Mouse (Mus musculus): ENCODE results near the gene Cldn11.
"Not testable (repeated sequence)": the region's sequence is repeated elsewhere in the genome, so short reads cannot be mapped to it uniquely, and the experiment has no call there.

Gene Cldn11

DNA sequence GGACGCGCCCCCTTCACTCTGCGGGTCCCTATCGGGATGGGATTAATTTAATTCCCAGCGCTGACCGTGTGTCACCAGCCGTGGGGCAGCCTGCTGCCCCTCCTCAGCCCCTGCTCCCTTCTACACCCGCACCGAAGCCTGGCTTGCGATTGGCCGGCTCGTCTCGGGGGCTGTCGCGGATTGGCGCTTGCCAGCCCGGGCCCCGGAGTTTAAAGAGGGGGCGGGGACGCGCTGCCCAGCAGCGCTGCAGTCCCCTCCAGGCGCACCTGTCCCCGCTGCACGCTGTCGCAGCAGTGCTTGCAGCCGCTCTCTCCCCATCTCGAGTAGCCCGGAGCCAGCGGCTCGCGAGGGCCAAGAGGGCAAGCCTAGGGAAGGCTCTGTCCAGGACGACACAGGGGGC is at the start of gene Cldn11:
Cldn11 (plus strand) TSS at position 215 of the 400 bp plus-strand sequence.
- peak; percentile 72 for DNase-seq (ENCODE audit: extremely low spot score, low spot score)

DNA sequence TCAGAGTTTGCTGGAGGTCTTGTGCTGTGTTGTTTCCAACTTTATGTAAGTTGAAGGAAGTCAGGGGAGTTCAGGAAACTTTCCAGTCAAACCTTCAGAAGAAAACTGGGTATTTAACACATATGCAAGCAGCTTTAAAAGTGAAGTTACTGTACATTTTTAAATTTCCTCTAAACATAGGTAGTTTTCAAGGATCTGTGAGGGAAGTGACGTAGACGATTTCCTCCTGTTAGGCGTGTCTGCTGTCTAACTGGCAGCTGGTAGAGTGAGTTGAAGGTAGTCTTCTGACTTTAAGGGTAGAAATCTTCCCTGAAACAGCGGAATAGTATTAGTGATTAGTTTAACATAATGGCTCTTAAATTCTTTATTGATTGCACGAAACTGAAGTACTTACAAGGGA is 49.7 kb upstream of the Cldn11 start:
- DNase-seq (ENCODE audit: extremely low spot score, low spot score) = no peak

DNA sequence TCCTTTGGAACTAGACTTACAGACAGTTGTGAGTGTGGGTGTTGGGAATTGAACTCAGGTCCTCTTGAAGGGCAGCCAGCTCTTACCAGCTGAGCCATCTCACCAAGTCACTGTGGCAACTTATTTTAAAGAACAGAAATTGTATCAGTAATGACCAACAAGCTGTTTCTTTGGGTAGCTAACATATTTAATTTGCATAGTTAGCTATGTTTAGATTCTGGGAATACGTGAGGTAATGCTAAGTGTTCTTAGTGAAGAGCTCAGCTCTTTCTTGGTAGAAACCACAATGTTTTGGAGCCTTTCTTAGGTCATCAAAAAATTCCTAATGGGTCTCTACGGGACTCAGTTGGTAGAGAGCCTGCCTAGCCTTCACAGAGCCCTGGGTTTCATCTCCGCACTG is 48.9 kb upstream of the Cldn11 start:
- no peak for DNase-seq (ENCODE audit: extremely low spot score, low spot score)

DNA sequence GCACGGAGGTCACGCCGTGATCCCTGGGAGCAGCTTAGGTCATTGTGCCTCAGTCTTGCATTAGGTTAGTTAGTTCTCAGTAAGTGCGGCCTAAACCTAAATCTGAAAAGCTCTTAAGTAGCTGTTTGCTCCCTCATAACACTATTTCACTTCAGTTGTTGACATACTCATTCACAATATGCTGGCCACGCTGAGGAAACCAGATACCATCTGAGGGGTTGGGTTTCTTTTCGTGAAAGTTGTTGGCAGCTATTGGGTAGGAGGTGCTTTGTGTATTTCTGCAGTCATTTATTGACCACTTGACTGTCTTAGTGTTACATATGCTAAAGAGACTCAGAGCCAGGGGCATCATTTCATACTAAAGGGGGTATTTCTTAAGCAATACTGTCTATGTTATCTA is 44.8 kb upstream of the Cldn11 start:
- DNase-seq (ENCODE audit: extremely low spot score, low spot score) = no peak

DNA sequence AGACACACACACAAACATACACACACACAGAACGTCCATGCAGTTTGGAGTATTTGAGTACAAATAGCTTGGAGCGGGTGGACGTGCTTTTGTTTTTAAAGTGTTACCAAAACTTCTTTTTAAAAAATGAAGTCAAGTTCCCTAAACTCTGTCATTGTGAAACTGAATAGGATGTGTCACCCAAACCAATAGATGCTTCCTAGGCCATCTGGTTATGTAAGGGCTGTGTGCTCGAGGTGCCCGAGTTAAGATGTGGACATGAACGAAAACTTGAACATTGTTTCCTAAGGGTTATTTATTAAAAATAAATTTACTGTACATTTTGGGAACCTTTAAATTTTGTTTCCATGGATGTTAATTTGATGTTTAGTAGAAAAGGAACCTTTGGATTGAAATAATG is 43.1 kb upstream of the Cldn11 start:
- no peak for DNase-seq (ENCODE audit: extremely low spot score, low spot score)

DNA sequence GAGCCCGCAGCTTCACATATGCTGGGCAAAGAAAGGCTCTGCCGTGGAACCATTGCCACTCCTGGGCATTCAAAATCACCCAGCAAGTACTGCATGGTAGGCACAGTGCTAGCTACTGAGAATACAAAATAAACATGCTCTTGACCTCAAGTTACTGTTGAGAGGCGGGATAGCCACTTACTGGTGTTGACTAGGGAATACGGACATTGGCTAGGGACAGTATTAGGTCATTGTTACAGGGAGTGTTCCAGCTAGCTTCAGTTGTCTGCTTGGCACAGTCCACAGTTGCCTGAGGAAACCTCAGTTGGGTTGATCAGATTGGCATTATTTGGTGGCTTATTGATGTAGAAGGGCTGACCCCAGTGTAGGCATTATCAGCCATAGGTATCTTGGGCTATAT is 42.0 kb upstream of the Cldn11 start:
- no peak for DNase-seq (ENCODE audit: extremely low spot score, low spot score)

DNA sequence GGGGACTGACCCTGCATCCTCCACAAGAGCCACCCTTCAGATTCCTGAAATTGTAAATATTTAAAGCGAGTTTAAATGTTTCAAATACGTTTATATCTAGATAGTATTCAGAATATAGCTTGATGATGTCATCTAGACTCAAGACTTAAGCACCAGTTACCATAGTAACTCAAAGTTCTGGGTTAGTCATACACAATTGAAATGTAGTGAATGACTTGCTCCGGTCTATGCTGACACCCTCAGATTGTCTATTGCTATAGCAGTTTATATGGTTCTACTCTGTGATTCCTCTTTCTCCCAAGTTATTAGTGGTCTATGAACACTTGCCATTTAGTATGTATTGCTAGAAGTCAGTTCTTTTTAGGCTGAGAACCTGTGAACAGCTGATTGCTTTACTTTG is 40.6 kb upstream of the Cldn11 start:
- no peak for DNase-seq (ENCODE audit: extremely low spot score, low spot score)

DNA sequence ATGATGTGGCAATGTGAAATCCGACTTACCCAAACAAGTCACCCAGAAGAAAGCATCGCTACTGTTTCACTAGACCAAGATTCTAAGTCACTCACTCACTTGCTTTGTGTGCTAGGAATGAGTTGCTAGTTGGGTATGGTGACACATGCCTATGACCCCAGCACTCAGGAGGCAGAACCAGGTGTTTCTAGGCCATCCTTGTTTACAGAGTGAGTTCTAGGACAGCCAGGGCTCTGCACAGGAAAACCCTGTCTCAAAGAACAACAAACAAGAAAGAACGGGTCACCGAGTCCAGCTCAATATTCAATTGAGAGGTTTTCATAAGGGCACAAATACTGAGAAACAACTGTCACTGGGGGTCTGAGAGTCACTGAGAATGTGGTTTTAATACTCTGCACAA is 26.6 kb upstream of the Cldn11 start:
- DNase-seq (ENCODE audit: extremely low spot score, low spot score) = no peak

DNA sequence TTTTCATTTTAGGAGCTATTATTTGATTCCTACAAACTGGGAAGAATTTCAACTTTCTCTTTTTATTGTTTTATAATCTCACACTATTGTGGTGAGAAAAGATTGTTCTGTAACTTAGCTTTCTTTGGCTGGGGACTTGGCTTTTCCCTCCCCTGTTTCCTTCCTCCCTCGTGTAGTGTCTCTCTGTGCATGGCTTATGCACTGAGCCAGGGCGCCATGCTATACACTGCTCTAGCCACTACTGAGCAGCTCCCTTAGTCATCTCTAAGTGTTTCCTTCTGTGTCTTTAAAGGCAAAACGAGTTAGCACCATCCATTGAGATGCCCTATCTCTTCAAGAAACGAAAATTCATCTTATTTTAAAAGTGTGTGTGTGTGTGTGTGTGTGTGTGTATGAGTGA is 23.4 kb upstream of the Cldn11 start:
- DNase-seq (ENCODE audit: extremely low spot score, low spot score) = no peak

DNA sequence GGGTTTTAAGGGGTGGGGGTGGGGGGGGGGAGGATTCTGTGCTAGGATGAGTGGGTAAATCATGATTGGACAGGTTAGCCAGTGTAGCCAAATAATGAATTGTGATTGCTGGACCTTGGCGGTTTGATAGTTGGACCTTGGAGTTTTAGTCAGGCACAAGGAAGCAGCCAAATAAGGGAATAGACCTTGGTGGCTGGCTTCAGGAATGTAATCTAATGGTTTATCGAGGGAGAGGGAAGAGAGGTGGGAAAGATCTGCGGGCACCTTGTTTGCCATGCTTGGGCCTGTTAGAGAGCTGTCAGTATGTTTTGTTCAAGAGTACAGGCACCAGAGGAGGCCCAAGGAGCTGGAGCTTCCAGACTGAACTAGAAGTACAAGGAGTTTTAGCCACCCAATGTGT is 22.9 kb upstream of the Cldn11 start:
- DNase-seq (ENCODE audit: extremely low spot score, low spot score) = no peak

DNA sequence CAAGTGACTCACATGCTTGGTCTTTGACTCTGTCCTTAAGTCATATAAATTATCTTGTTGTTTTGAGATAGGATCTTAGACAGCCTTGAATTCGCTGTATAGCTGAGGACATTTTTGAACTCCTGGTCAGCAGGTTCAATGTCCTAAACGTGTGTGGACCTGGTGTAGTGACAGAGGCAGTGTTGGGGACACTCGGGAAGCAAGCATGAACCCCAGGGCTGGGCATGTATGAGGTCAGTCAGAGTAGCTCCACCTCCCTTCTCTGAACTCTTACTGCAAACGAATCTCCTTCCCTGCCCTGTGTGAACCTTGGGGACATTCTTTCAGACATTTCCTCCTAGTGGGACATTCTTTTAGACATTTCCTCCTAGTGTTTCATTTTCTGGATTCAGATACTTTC is 20.0 kb upstream of the Cldn11 start:
- DNase-seq (ENCODE audit: extremely low spot score, low spot score) = no peak

DNA sequence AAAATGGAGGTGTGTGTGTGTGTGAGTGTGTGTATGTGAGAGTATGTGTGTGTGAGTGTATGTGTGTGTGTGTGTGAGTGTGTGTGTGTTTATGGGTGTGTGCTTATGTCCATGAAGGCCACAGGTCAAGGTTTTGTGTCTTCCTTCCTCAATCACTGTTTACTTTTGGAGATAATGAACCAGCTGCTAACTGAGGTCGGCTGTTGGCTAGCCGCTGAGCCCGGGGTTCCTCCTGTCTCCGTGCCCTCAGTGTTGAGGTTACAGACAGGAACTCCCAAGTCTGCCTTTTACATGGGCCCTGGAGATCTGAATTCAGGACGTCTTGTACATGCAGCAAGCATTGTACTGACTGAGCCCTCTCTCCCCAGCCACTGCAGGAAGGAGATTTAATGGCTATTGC is 16.1 kb upstream of the Cldn11 start:
- DNase-seq (ENCODE audit: extremely low spot score, low spot score) = no peak

DNA sequence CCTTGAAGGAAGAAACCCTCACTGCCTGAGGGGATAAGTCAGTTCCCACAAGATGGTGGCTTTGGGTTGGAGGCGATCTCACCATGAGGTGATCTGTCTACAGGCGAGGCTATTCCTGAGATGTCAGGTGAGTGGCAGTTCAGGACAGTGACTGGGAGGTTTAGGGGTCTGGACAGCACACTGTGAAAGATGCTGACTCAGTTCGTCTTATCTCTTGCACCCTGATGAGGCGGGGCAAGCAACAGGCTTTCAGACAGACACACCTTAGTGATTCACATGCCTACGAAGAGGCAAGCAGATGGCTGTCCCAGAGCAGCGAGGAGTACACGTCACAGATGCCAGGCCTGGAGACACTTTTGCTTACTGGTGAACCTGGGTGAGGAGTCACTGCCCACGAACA is 15.5 kb upstream of the Cldn11 start:
- DNase-seq (ENCODE audit: extremely low spot score, low spot score) = no peak

DNA sequence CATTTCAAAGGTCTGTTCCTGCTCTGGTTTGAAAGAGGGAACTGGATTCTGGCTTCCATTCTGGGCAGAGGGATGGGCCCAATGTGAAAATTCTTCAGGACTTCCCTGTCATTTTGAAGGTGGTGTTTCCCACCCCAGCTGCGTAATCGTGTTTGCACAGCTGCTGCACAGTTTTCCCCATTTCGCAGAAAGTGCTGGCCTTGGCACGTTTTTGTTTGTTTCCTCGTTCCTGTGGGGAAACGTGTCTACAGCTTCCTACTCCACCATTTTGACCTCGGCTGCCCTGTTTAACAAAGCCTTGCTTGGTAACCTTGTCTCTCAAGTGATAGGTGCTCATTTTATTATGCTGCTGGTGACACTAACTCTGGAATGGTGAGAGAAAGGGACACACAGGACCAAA is 15.0 kb upstream of the Cldn11 start:
- DNase-seq (ENCODE audit: extremely low spot score, low spot score) = no peak

DNA sequence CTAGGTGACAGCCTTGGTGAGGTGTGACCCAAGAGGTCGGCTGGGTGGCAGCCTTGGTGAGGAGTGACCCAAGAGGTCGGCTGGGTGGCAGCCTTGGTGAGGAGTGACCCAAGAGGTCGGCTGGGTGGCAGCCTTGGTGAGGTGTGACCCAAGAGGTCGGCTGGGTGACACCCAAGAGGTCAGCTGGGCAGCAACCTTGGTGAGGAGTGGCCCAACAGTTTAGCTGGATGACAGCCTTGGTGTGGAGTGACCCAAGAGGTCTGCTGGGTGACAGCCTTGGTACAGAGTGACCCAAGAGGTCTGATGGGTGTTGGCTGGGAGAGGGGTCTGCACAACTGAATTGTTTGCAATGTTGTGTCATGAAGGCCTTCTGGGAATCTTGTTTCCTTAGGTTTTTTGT is 13.1 kb upstream of the Cldn11 start:
- DNase-seq (ENCODE audit: extremely low spot score, low spot score) = not testable (repeated sequence)

DNA sequence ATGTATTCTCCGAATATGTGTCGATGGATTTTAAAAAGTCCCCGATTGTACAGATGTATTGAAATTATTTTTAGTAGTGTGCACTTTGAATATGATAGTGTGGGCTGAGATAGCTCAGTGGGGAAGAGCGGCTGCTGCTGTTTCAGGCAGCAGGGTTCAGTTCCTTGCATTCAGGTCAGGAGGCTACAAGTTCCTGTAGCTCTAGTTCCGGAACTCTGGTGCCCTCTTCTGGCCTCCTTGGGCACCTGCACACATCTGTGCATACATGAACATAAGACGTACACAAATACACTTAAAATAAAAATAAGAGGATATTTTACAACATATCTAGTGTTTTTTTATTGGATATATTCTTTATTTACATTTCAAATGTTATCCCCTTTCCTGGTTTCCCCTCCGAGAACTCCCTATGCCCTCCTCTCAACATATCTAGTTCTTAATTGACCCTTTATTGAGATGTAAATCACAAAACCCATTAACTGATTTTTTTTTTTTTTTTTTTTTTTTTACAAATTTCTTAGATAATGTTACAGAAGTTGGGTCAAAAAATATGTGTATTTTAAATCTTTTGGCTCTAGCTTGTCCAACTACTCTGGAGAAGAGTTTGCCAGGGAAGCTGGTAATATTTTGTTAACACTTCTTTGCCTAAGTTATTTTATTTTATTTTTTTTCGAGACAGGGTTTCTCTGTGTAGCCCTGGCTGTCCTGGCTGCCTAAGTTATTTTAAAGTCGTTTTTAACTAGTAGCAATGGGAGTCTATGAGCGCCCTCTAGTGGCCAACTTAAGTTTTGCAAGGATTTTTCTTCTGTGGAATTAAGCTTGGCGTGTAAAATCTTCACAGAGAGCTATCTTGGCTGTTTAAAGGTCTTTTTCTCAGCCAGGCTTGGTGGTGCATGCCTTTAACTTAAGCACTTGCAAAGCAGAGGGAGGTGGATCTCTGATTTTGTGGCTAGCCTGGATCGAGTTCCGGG is 11.0 kb upstream of the Cldn11 start:
- DNase-seq (ENCODE audit: extremely low spot score, low spot score) = peak; percentile 78

DNA sequence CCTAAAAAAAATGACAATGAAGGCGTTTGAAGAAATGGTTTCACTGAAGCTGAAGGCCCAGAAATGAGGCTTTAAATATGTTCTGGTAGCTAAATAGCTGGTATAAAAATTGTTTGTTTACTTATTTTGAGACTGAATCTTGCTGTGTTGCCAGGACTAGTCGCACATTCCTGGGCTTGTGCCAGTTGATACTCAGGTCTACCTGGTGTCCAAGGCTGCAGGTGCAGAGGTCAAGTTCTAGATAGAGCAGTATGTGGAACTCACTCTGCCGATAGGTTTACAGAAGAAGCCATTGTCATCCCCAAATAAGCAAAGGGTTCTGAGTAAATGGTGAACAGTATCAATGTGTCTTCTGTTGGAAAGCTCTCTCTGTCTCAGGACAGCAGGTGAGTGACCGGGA is 8.1 kb upstream of the Cldn11 start:
- DNase-seq (ENCODE audit: extremely low spot score, low spot score) = no peak

DNA sequence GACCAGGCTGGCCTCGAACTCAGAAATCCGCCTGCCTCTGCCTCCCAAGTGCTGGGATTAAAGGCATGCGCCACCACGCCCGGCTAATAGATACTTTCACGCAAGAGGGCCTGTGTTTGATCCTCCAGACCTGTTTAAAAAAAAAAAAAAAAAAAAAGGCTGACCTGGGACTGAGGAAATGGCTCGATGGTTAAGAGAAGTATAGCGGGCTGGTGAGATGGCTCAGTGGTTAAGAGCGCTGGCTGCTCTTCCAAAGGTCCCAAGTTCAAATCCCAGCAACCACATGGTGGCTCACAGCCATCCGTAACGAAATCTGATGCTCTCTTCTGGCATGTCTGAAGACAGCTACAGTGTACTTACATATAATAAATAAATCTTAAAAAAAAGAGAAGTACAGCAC is 4.5 kb upstream of the Cldn11 start:
- DNase-seq (ENCODE audit: extremely low spot score, low spot score) = not testable (repeated sequence)

DNA sequence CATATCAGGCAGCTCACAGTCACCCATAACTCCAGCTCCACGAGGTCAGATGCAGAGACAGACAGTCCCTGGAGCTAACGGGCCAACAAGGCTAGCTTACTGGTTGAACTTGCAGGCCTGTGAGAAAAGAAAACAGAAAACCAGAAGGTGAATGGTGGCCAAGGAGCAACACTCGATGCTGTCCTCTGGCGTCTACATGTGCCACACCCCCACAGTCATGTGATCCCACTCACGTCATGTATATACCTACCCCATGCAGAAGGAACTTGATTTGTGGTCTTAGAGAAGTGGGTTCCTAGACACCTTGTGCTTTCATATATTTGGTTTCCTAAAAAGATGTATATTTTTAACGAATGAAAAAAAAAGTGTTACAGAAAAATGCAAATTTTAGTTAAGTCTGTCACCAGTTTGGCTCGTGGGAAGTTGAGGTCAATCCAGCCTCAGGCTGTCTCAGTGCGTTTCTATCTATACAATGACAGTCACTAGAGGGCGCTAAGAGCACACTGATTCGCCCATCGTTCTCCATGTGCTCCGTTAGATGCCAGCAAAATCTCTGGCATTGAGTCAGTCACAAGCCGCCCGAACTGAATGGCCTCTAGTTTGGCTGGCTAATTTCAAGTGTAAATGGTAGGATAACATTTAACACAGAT is 4.0 kb upstream of the Cldn11 start:
- peak; percentile 71 for DNase-seq (ENCODE audit: extremely low spot score, low spot score)

DNA sequence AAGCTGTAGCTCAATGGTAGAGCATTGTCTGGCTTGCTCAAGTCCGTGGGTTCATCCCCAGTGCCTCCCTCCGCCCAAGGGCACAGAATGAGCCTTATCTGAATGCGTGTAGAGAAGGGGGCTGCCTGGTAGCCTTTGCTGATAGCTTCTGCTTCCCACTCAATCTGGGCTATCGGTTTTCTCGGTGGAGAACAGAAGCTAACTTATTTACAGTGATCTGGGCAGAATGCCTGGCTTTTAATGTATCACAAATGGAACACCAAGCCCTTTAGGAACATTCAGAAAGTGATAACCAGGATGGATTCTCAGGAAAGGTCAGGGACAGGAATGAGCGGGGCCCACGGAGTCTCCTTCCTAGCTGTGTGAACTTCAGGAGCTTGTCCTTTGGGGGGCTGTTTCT is 1.1 kb upstream of the Cldn11 start:
- no peak for DNase-seq (ENCODE audit: extremely low spot score, low spot score)

DNA sequence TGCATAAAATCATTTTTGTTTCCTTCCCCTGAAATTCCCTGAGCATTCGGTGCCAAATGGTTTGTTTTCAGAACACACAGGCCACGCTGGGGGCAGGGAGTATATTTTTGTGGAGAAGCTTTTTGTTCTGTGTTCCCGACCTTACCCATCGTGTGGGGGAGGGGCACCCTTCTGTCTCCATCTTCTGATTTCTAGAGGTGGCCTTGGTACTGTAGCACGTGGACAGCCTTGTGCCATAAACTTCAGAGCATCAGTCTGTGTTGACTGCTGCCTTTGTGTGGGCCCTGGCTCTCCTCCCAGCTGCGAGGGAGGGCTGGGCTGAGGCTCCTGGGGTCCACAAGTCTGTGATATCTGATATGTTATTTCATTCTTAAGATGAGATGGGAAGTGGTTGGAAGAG is 2.4 kb downstream of the Cldn11 start:
- DNase-seq (ENCODE audit: extremely low spot score, low spot score) = no peak

DNA sequence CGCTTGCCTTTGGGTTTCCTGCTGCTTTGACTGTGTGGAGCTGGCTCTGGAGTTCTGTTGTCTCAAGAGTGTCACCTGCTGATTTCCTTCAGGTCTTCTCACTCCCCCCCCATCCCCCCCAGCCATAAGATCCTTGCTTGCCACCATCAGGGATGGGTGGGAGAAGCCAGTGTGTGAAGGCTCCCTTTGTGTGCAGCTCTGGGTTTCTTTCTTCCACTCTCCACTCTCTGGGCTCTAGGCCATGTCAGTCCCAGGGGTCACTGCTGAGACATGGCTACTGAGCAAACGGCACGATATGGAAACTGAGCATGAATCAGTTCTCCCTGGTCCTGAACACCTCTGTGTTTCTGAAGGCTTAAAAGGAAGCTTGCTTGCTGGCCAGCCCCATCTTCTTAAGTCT is 6.4 kb downstream of the Cldn11 start:
- DNase-seq (ENCODE audit: extremely low spot score, low spot score) = no peak

DNA sequence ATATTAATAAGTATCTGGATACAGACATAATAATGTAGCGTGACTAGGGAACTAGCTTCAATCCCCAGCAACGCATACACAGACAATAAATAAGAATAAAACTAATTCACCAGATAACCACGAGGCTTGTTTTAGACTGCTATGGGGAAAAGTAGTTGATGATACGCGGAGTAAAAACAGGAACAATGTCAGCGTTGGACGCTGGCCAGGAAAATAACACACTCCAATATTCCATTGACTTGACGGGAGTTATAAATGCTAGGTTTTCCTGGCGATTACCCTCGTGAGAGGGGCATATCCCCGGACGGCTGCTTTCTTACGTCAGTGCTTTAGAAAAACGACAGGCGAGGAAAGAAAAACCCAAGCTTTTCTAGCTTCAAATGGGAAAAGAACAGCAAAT is 8.1 kb downstream of the Cldn11 start:
- DNase-seq (ENCODE audit: extremely low spot score, low spot score) = no peak

Data from neural tube, embryonic 10.5 days (tissue).